Comparison of ENCODE assay signal across 19 mouse cellular contexts in genomic region chr2:51177615-51178014, GRCm38 (mm10). TPM values are rescaled to one million over a fixed set of nuclear protein-coding genes. Genes with fewer than 3 reads are reported as not detected.
DNase-seq lines count a peak whose midpoint lies in the region; ATAC-seq and TF ChIP-seq lines count a peak whose summit lies in the region.
"Had no signal": no experiment of that assay in that cellular context is flagged by ENCODE, and none has a peak within 500 bp of the region (broad histone marks: within the 10 kb centered on the region; RNA-seq: fewer than 3 reads in every experiment).

No protein-coding gene starts in this region.

- no peaks in the 10 kb centered on the region for H3K27me3 ChIP-seq in kidney, adult 2 months (replicated peaks; ENCODE audit: control insufficient read depth, insufficient read depth, low read length)
- H3K27me3 ChIP-seq in midbrain, embryonic 14.5 days (ENCODE audit: control insufficient read depth, insufficient read depth, low read length), result no peaks in the 10 kb centered on the region
- H3K27me3 ChIP-seq in midbrain, embryonic 15.5 days (replicated peaks), result no peaks in the 10 kb centered on the region
- no peaks in the 10 kb centered on the region for H3K27me3 ChIP-seq in intestine, embryonic 16.5 days (replicated peaks; ENCODE audit: control insufficient read depth, insufficient read depth, low read length)
- H3K27me3 ChIP-seq in stomach, postnatal 0 days (ENCODE audit: control insufficient read depth, insufficient read depth, low read length), result no peaks in the 10 kb centered on the region
- H3K27me3 ChIP-seq: midbrain, embryonic 12.5 days had no signal

- no peak overlapping the region for H3K27ac ChIP-seq in kidney, adult 2 months (ENCODE audit: insufficient read depth, low read depth, low read length)
- H3K27ac ChIP-seq in midbrain, embryonic 14.5 days (replicated peaks; ENCODE audit: low read depth, low read length), result no peak overlapping the region
- H3K27ac ChIP-seq in midbrain, embryonic 15.5 days, result no peak overlapping the region
- no peak overlapping the region for H3K27ac ChIP-seq in intestine, embryonic 16.5 days (ENCODE audit: low read length)
- H3K27ac ChIP-seq in stomach, postnatal 0 days (replicated peaks), result no peak overlapping the region
- H3K27ac ChIP-seq: heart, embryonic 10.5 days; midbrain, embryonic 12.5 days had no signal

- 52% methylated on average over 3 of the region's 3 CpGs for WGBS in kidney, adult 2 months
- WGBS in midbrain, embryonic 14.5 days, result 80% methylated on average over 3 of the region's 3 CpGs
- 68% methylated on average over 3 of the region's 3 CpGs for WGBS in midbrain, embryonic 15.5 days
- 43% methylated on average over 3 of the region's 3 CpGs for WGBS in intestine, embryonic 16.5 days
- 38% methylated on average over 3 of the region's 3 CpGs for WGBS in stomach, postnatal 0 days

- no peak overlapping the region for H3K4me2 ChIP-seq in midbrain, embryonic 14.5 days (ENCODE audit: low read length)
- H3K4me2 ChIP-seq in midbrain, embryonic 15.5 days, result no peak overlapping the region
- H3K4me2 ChIP-seq in intestine, embryonic 16.5 days (ENCODE audit: low read depth, low read length), result no peak overlapping the region
- no peak overlapping the region for H3K4me2 ChIP-seq in stomach, postnatal 0 days (replicated peaks; ENCODE audit: low read depth)
- H3K4me2 ChIP-seq: liver, embryonic 11.5 days; midbrain, embryonic 12.5 days had no signal

- DNase-seq in kidney, adult 2 months, result peak; percentile 57
- no peak for DNase-seq in kidney, postnatal 25 days
- DNase-seq in midbrain, embryonic 14.5 days, result peak; percentile 27
- no peak for DNase-seq in stomach, postnatal 0 days (ENCODE audit: low spot score)
- DNase-seq in frontal cortex, postnatal 25 days (ENCODE audit: low spot score in 2 of 2), result no peak
- DNase-seq in heart, postnatal 4 days, result no peak
- DNase-seq: adrenal gland, postnatal 25 days; cerebellum, postnatal 14 days; gastrocnemius, postnatal 10 days; heart, postnatal 14 days; lung, postnatal 10 days; right cerebral cortex, postnatal 25 days; thymus, adult 2 months had no signal

- no peaks in the 10 kb centered on the region; the same call in 1 of the 2 replicates for H3K4me1 ChIP-seq in kidney, adult 2 months (ENCODE audit: control insufficient read depth, insufficient read depth, low read length)
- H3K4me1 ChIP-seq in midbrain, embryonic 14.5 days (ENCODE audit: control insufficient read depth, insufficient read depth, low read length), result no peaks in the 10 kb centered on the region
- H3K4me1 ChIP-seq in midbrain, embryonic 15.5 days, result no peaks in the 10 kb centered on the region
- H3K4me1 ChIP-seq in intestine, embryonic 16.5 days (ENCODE audit: control insufficient read depth, insufficient read depth, low read length), result no peaks in the 10 kb centered on the region
- H3K4me1 ChIP-seq in stomach, postnatal 0 days (replicated peaks; ENCODE audit: control insufficient read depth, insufficient read depth), result no peaks in the 10 kb centered on the region
- H3K4me1 ChIP-seq: midbrain, embryonic 12.5 days had no signal

- no peak for TF ChIP-seq CTCF in kidney, adult 2 months (conservative IDR thresholded peaks at IDR 0.05; ENCODE audit: insufficient read depth, insufficient read length, low read depth, low read length)
- TF ChIP-seq CTCF in stomach, postnatal 0 days (IDR thresholded peaks at IDR 0.05; ENCODE audit: low read depth), result no peak

- H3K36me3 ChIP-seq in kidney, adult 2 months (ENCODE audit: control insufficient read depth, insufficient read depth, low read length), result no peaks in the 10 kb centered on the region
- no peaks in the 10 kb centered on the region for H3K36me3 ChIP-seq in midbrain, embryonic 14.5 days (ENCODE audit: control insufficient read depth, insufficient read depth, low read length)
- no peaks in the 10 kb centered on the region for H3K36me3 ChIP-seq in midbrain, embryonic 15.5 days (replicated peaks)
- no peaks in the 10 kb centered on the region for H3K36me3 ChIP-seq in intestine, embryonic 16.5 days (ENCODE audit: control insufficient read depth, insufficient read depth, low read length)
- no peaks in the 10 kb centered on the region for H3K36me3 ChIP-seq in stomach, postnatal 0 days (ENCODE audit: control insufficient read depth, insufficient read depth, low read length)
- H3K36me3 ChIP-seq: heart, embryonic 10.5 days; midbrain, embryonic 12.5 days had no signal

- no peaks in the 10 kb centered on the region for H3K9me3 ChIP-seq in midbrain, embryonic 14.5 days (ENCODE audit: control insufficient read depth, low read length)
- no peaks in the 10 kb centered on the region for H3K9me3 ChIP-seq in midbrain, embryonic 15.5 days
- no peaks in the 10 kb centered on the region for H3K9me3 ChIP-seq in intestine, embryonic 16.5 days (ENCODE audit: control insufficient read depth, low read length)
- H3K9me3 ChIP-seq in stomach, postnatal 0 days (ENCODE audit: control insufficient read depth, low read length), result no peaks in the 10 kb centered on the region
- H3K9me3 ChIP-seq: heart, embryonic 10.5 days; midbrain, embryonic 12.5 days had no signal

- no peak for TF ChIP-seq EP300 in stomach, postnatal 0 days (optimal IDR thresholded peaks at IDR 0.05)

- H3K9ac ChIP-seq in midbrain, embryonic 14.5 days (replicated peaks; ENCODE audit: low read length), result no peak overlapping the region
- H3K9ac ChIP-seq in midbrain, embryonic 15.5 days, result no peak overlapping the region
- no peak overlapping the region for H3K9ac ChIP-seq in intestine, embryonic 16.5 days (ENCODE audit: low read depth, low read length)
- H3K9ac ChIP-seq in stomach, postnatal 0 days (ENCODE audit: low read length), result no peak overlapping the region
- H3K9ac ChIP-seq: midbrain, embryonic 12.5 days had no signal

- no peak for TF ChIP-seq POLR2A in kidney, adult 2 months (IDR thresholded peaks at IDR 0.05; ENCODE audit: low read depth, low read length)

- no peak overlapping the region for H3K4me3 ChIP-seq in kidney, adult 2 months (ENCODE audit: insufficient read depth, low read depth, low read length)
- H3K4me3 ChIP-seq in midbrain, embryonic 14.5 days (replicated peaks; ENCODE audit: low read depth, low read length), result no peak overlapping the region
- no peak overlapping the region for H3K4me3 ChIP-seq in midbrain, embryonic 15.5 days
- H3K4me3 ChIP-seq in intestine, embryonic 16.5 days (ENCODE audit: low read length), result no peak overlapping the region
- H3K4me3 ChIP-seq in stomach, postnatal 0 days (ENCODE audit: low read depth, low read length), result no peak overlapping the region
- H3K4me3 ChIP-seq: heart, embryonic 10.5 days; midbrain, embryonic 12.5 days had no signal

- no peak for ATAC-seq in midbrain, embryonic 14.5 days (ENCODE audit: low FRiP score, low TSS enrichment)
- ATAC-seq in midbrain, embryonic 15.5 days (replicated peaks), result no peak
- ATAC-seq in intestine, embryonic 16.5 days, result peak; percentile 64
- peak; percentile 54; the same call in 1 of the 2 replicates for ATAC-seq in stomach, postnatal 0 days (ENCODE audit: low FRiP score, low TSS enrichment)
- ATAC-seq: hindbrain, embryonic 16.5 days had no signal

RNA-seq across cellular contexts. Expression of gene Rnd3, which starts 28.7 kb away (rescaled TPM):
- polyA plus RNA-seq in kidney, adult 2 months (2012; rRNA removed), result 1.8 and 3.5 TPM in 2 replicates
- polyA plus RNA-seq in midbrain, embryonic 14.5 days (2014; fragmentation: Nextera tagmentation; extraction: Ambion mirVana), result 210 and 322 TPM in 2 replicates
- polyA plus RNA-seq in midbrain, embryonic 15.5 days (2015; fragmentation: Nextera tagmentation; extraction: Ambion mirVana), result 177 and 182 TPM in 2 replicates
- polyA plus RNA-seq in intestine, embryonic 16.5 days (2015; fragmentation: Nextera tagmentation; extraction: Ambion mirVana), result 49.5 and 53.8 TPM in 2 replicates
- polyA plus RNA-seq in stomach, postnatal 0 days (2015; fragmentation: Nextera tagmentation; extraction: Ambion mirVana), result 34.5 and 37.0 TPM in 2 replicates
- total RNA-seq in heart, postnatal 4 days (2021), result 10 to 100 TPM; 28.2 to 29.3 TPM

Comparison
In these comparisons a context has a peak if more than half of its experiments do, and no peak if none do; other contexts are left out.
1. DNase-seq: peak in kidney, adult 2 months (single experiment) and midbrain, embryonic 14.5 days (single experiment); none in kidney, postnatal 25 days (0 of 2), stomach, postnatal 0 days (single experiment), frontal cortex, postnatal 25 days (0 of 2) and heart, postnatal 4 days (single experiment).
2. ATAC-seq: peak in intestine, embryonic 16.5 days (single experiment) and stomach, postnatal 0 days (single experiment); none in midbrain, embryonic 14.5 days (single experiment) and midbrain, embryonic 15.5 days (single experiment).